Mouse (Mus musculus) heart, embryonic 11.5 days (tissue): ENCODE results near the gene Wdr91. TPM values are rescaled to one million over a fixed set of nuclear protein-coding genes. Genes with fewer than 3 reads are reported as not detected.

ENCODE experiments used
- ATAC-seq: fragments of 200-750 bp; cut with Nextera tagmentation; replicated peaks from 2 replicates; pipeline ENCODE4 v1.8.0; 2017; ENCODE audit warnings: moderate library complexity; ENCODE audit not compliant: insufficient number of reproducible peaks, low FRiP score, low TSS enrichment
- H3K27ac ChIP-seq: fragments of 300-500 bp; sonication (generic); 2 replicates; pipeline ENCODE4 v1.5.1; 2014; ENCODE audit warnings: mild to moderate bottlenecking, low read depth, low read length
- H3K27me3 ChIP-seq: fragments of 300-500 bp; sonication (generic); 2 replicates; pipeline ENCODE4 v1.6.1; 2014; ENCODE audit warnings: mild to moderate bottlenecking, low read length, mixed read lengths; ENCODE audit not compliant: control insufficient read depth, insufficient read depth
- H3K36me3 ChIP-seq: fragments of 300-500 bp; sonication (generic); 2 replicates; pipeline ENCODE4 v1.6.1; 2014; ENCODE audit warnings: mild to moderate bottlenecking, low read length, moderate library complexity, mixed read lengths; ENCODE audit not compliant: control insufficient read depth, insufficient read depth
- H3K4me1 ChIP-seq: fragments of 300-500 bp; sonication (generic); 2 replicates; pipeline ENCODE4 v1.6.1; 2014; ENCODE audit warnings: low read length; ENCODE audit not compliant: control insufficient read depth, insufficient read depth
- H3K4me2 ChIP-seq: fragments of 300-500 bp; sonication (generic); 2 replicates; pipeline ENCODE4 v1.6.1; 2014; ENCODE audit warnings: mild to moderate bottlenecking, moderate library complexity
- H3K4me3 ChIP-seq: fragments of 300-500 bp; sonication (generic); 2 replicates; pipeline ENCODE4 v1.5.1; 2014; ENCODE audit warnings: low read depth, low read length
- H3K9ac ChIP-seq: fragments of 300-500 bp; sonication (generic); 2 replicates; pipeline ENCODE4 v1.6.1; 2014; ENCODE audit warnings: mild to moderate bottlenecking, low read depth, low read length, moderate library complexity
- H3K9me3 ChIP-seq: fragments of 300-500 bp; sonication (generic); replicated peaks from 2 replicates; pipeline ENCODE4 v1.6.1; 2016; ENCODE audit warnings: low read length; ENCODE audit not compliant: control insufficient read depth
- WGBS: fragments of 180-500 bp; shearing (Covaris S2); extraction: QIAGEN DNeasy Blood & Tissue Kit; methylation state at CpG from one replicate; pipeline ENCODE4 v1.1.7; 2014; ENCODE audit not compliant: insufficient replicate concordance; 5-methylcytosine and 5-hydroxymethylcytosine counted together
- polyA plus RNA-seq: library from polyadenylated mRNA; unstranded; fragments of >200 nt; fragmentation: Nextera tagmentation; extraction: Ambion mirVana; gene quantifications from 2 replicates; pipeline ENCODE4 v1.2.1, GENCODE M21; 2014

Wdr91 gene
- polyA plus RNA-seq, 1 experiment from 2014 or later: 12.4 TPM

GRCm38 (mm10) chr6:34946486-34947079 lies 35.9 kb upstream of the Wdr91 start:
- 61% methylated on average over 1 of the region's 1 CpGs for WGBS

GRCm38 (mm10) chr6:34943499-34943898 lies 32.8 kb upstream of the Wdr91 start:
- no peak for ATAC-seq
- no peak overlapping the region for H3K27ac ChIP-seq
- no peak overlapping the region for H3K4me2 ChIP-seq
- no peaks in the 10 kb centered on the region for H3K4me1 ChIP-seq
- no peaks in the 10 kb centered on the region for H3K36me3 ChIP-seq
- 77% methylated on average over 5 of the region's 5 CpGs for WGBS
- H3K9me3 ChIP-seq: no peaks in the 10 kb centered on the region
- no peak overlapping the region for H3K4me3 ChIP-seq
- H3K27me3 ChIP-seq: peaks cover 5% of the 10 kb centered on the region; the same call in 1 of the 2 replicates
- H3K9ac ChIP-seq: no peak overlapping the region

More at GRCm38 (mm10) chr6:34946486-34947079, 35.9 kb upstream of the Wdr91 start:
- Histone ChIP-seq H3K9me3 (no peaks in the 10 kb centered on the region), H3K36me3 (no peaks in the 10 kb centered on the region), H3K9ac (no peak overlapping the region), H3K27me3 (peaks cover 14% of the 10 kb centered on the region; the same call in 1 of the 2 replicates), H3K27ac (no peak overlapping the region), H3K4me2 (no peak overlapping the region), H3K4me1 (no peaks in the 10 kb centered on the region), H3K4me3 (no peak overlapping the region)
- ATAC-seq: no peak

GRCm38 (mm10) chr6:34942446-34942845 lies 31.8 kb upstream of the Wdr91 start:
- H3K9me3 ChIP-seq: no peaks in the 10 kb centered on the region
- no peaks in the 10 kb centered on the region for H3K27me3 ChIP-seq
- no peaks in the 10 kb centered on the region for H3K36me3 ChIP-seq
- no peak for ATAC-seq
- no peak overlapping the region for H3K9ac ChIP-seq
- no peak overlapping the region for H3K4me3 ChIP-seq
- no peak overlapping the region for H3K4me2 ChIP-seq
- H3K4me1 ChIP-seq: no peaks in the 10 kb centered on the region
- no peak overlapping the region for H3K27ac ChIP-seq
- whole genome bisulfite sequencing: 79% methylated on average over 9 of the region's 9 CpGs

- H3K36me3 ChIP-seq: no peaks in the 10 kb centered on the region
- no peak for ATAC-seq
- no peak overlapping the region for H3K4me2 ChIP-seq
- WGBS: 73% methylated on average over 2 of the region's 2 CpGs
- no peaks in the 10 kb centered on the region for H3K9me3 ChIP-seq
- no peak overlapping the region for H3K27ac ChIP-seq
- H3K27me3 ChIP-seq: no peaks in the 10 kb centered on the region
- H3K4me3 ChIP-seq: no peak overlapping the region
- no peak overlapping the region for H3K9ac ChIP-seq
- no peaks in the 10 kb centered on the region for H3K4me1 ChIP-seq
Measured at GRCm38 (mm10) chr6:34941496-34941895, 30.8 kb upstream of the Wdr91 start.

- Histone ChIP-seq H3K4me3 (no peak overlapping the region), H3K9me3 (no peaks in the 10 kb centered on the region), H3K4me1 (no peaks in the 10 kb centered on the region), H3K27me3 (no peaks in the 10 kb centered on the region), H3K4me2 (no peak overlapping the region), H3K27ac (no peak overlapping the region), H3K9ac (no peak overlapping the region), H3K36me3 (no peaks in the 10 kb centered on the region)
- no peak for ATAC-seq
- 79% methylated on average over 8 of the region's 8 CpGs for WGBS
Measured at GRCm38 (mm10) chr6:34939451-34939850, 28.8 kb upstream of the Wdr91 start.

GRCm38 (mm10) chr6:34938929-34939325 lies 28.3 kb upstream of the Wdr91 start:
- Histone ChIP-seq H3K4me1 (no peaks in the 10 kb centered on the region), H3K4me3 (no peak overlapping the region), H3K9ac (no peak overlapping the region), H3K27me3 (no peaks in the 10 kb centered on the region), H3K36me3 (no peaks in the 10 kb centered on the region), H3K27ac (no peak overlapping the region), H3K9me3 (no peaks in the 10 kb centered on the region), H3K4me2 (no peak overlapping the region)
- no peak for ATAC-seq
- WGBS: 33% methylated on average over 4 of the region's 4 CpGs

GRCm38 (mm10) chr6:34938280-34938928 lies 27.7 kb upstream of the Wdr91 start:
- H3K27me3 ChIP-seq: no peaks in the 10 kb centered on the region
- no peaks in the 10 kb centered on the region for H3K36me3 ChIP-seq
- no peak overlapping the region for H3K4me2 ChIP-seq
- no peaks in the 10 kb centered on the region for H3K4me1 ChIP-seq
- H3K9ac ChIP-seq: no peak overlapping the region
- WGBS: 60% methylated on average over 7 of the region's 7 CpGs
- H3K4me3 ChIP-seq: no peak overlapping the region
- no peak for ATAC-seq
- no peaks in the 10 kb centered on the region for H3K9me3 ChIP-seq
- H3K27ac ChIP-seq: no peak overlapping the region

- H3K9me3 ChIP-seq: no peaks in the 10 kb centered on the region
- H3K4me1 ChIP-seq: no peaks in the 10 kb centered on the region
- no peak overlapping the region for H3K4me2 ChIP-seq
- no peaks in the 10 kb centered on the region for H3K36me3 ChIP-seq
- H3K4me3 ChIP-seq: no peak overlapping the region
- ATAC-seq: no peak
- no peak overlapping the region for H3K9ac ChIP-seq
- WGBS: 59% methylated on average over 5 of the region's 5 CpGs
- H3K27me3 ChIP-seq: no peaks in the 10 kb centered on the region
- H3K27ac ChIP-seq: no peak overlapping the region
Measured at GRCm38 (mm10) chr6:34936743-34937142, 26.1 kb upstream of the Wdr91 start.

GRCm38 (mm10) chr6:34932633-34933032 lies 22.0 kb upstream of the Wdr91 start:
- H3K4me1 ChIP-seq: no peaks in the 10 kb centered on the region
- no peak overlapping the region for H3K27ac ChIP-seq
- H3K9me3 ChIP-seq: no peaks in the 10 kb centered on the region
- no peak overlapping the region for H3K4me3 ChIP-seq
- no peak for ATAC-seq
- WGBS: 67% methylated on average over 1 of the region's 1 CpGs
- H3K27me3 ChIP-seq: no peaks in the 10 kb centered on the region
- no peaks in the 10 kb centered on the region for H3K36me3 ChIP-seq
- H3K4me2 ChIP-seq: no peak overlapping the region
- no peak overlapping the region for H3K9ac ChIP-seq
